Mouse (Mus musculus) bone marrow macrophage, adult 2 months (primary cell): ENCODE measurements around the gene Pias4. TPM values are rescaled to one million over a fixed set of nuclear protein-coding genes. Genes with fewer than 3 reads are reported as not detected.

Experiments
- H3K27ac ChIP-seq: 2 replicates; pipeline ENCODE4 v1.5.1; 2012; ENCODE audit warnings: low read depth, low read length; ENCODE audit not compliant: insufficient read depth
- H3K4me1 ChIP-seq: 2 replicates; pipeline ENCODE4 v1.6.1; 2012; ENCODE audit warnings: low read length; ENCODE audit not compliant: control insufficient read depth, insufficient read depth
- H3K4me3 ChIP-seq: 2 replicates; pipeline ENCODE4 v1.5.1; 2012; ENCODE audit warnings: mild to moderate bottlenecking, low read length, moderate library complexity; ENCODE audit not compliant: insufficient read depth
- CTCF ChIP-seq: IDR thresholded peaks from 2 replicates; pipeline ENCODE4 v1.5.1; 2012; ENCODE audit warnings: low read depth, mild to moderate bottlenecking, low read length, moderate library complexity
- POLR2A ChIP-seq: IDR thresholded peaks from 2 replicates; pipeline ENCODE4 v1.6.1; 2012; ENCODE audit warnings: mild to moderate bottlenecking, low read depth, low read length, borderline replicate concordance
- polyA plus RNA-seq: library from polyadenylated mRNA; stranded (reverse); fragments of >200 nt; gene quantifications from 2 replicates; pipeline ENCODE4 v1.2.4, GENCODE M21; 2012; ENCODE audit not compliant: missing spikeins, insufficient read depth, insufficient read length

The Pias4 gene
- polyA plus RNA-seq, 1 experiment = 21.9 TPM

DNA sequence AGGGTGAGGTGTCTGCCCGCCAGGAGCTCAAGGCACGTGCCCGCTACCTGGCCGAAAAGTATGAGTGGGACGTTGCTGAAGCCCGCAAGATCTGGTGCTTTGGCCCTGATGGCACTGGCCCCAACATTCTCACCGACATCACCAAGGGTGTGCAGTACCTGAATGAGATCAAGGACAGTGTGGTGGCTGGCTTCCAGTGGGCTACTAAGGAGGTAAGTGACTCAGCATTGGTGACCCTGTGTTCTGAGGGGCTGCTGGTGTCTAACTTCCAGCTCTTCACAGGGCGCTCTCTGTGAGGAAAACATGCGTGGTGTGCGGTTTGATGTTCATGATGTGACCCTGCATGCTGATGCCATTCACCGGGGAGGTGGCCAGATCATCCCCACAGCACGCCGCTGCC, 13.2 kb upstream of the Pias4 start:
- TF ChIP-seq POLR2A (no peak), CTCF (no peak)

GRCm38 (mm10) chr10:81179451-81180342, 12.0 kb upstream of the Pias4 start:
- TF ChIP-seq POLR2A (no peak), CTCF (no peak)
- peaks cover 20% of the 10 kb centered on the region for H3K4me1 ChIP-seq

More for the DNA sequence above, 13.2 kb upstream of the Pias4 start:
- peaks cover 21% of the 10 kb centered on the region for H3K4me1 ChIP-seq
- H3K4me3 ChIP-seq = no peak overlapping the region
- H3K27ac ChIP-seq = no peak overlapping the region

DNA sequence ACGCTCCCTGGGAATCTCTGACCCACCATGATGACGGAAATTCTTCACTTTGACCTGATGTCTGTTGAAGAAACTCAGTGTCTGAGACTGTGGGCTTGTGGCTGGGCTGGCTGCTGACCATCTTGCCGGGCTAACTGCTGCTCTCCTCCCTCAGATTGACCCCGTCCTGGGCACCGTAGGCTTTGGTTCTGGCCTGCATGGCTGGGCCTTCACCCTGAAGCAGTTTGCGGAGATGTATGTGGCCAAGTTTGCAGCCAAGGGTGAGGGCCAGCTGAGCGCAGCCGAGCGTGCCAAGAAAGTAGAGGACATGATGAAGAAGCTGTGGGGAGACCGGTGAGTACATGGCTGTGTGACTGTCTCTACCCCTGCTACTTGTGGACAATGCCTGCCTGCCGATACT, 11.2 kb upstream of the Pias4 start:
- TF ChIP-seq POLR2A (no peak), CTCF (no peak)
- H3K4me3 ChIP-seq = 0 out of 2 replicates have a peak overlapping the region, but pooled peaks have one; percentile 2
- no peak overlapping the region for H3K27ac ChIP-seq
- peaks cover 16% of the 10 kb centered on the region for H3K4me1 ChIP-seq

More at GRCm38 (mm10) chr10:81179451-81180342, 12.0 kb upstream of the Pias4 start:
- Histone ChIP-seq H3K4me3 (no peak overlapping the region), H3K27ac (no peak overlapping the region)

DNA sequence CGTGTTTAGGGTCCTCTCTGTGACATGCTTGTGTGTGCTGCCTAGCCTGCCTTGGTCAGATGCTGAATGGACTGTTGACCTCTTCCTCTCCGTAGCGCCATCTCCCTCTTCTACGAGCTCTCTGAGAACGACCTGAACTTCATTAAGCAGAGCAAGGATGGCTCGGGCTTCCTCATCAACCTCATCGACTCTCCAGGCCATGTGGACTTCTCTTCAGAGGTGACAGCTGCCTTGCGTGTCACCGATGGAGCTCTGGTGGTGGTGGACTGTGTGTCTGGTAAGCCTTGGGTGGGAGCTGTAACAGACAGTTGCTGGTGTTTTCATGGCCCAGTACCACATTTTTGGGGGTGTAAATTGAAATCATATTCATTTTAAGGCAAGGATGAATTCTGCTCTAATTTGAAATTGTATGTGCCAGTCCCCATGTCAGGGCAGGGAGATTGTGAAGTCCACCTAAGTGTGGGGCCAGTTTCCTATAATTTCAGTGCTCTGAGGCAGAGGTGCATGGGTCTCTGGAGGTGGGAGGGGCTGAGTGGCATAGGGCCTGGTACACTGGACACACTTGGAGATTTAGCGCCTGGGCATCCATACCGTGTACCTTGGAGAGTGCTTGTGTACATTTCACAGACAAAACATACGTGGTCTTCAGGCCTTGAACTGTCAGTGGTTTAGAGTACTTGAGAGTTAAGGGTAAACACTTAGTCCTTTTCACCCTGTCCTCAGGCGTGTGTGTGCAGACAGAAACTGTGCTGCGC, 10.4 kb upstream of the Pias4 start:
- TF ChIP-seq CTCF (no peak), POLR2A (no peak)
- H3K4me1 ChIP-seq = peaks cover 11% of the 10 kb centered on the region
- H3K27ac ChIP-seq = peak overlapping the region; percentile 79; the same call in 1 of the 2 replicates
- peak overlapping the region; percentile 88 for H3K4me3 ChIP-seq

DNA sequence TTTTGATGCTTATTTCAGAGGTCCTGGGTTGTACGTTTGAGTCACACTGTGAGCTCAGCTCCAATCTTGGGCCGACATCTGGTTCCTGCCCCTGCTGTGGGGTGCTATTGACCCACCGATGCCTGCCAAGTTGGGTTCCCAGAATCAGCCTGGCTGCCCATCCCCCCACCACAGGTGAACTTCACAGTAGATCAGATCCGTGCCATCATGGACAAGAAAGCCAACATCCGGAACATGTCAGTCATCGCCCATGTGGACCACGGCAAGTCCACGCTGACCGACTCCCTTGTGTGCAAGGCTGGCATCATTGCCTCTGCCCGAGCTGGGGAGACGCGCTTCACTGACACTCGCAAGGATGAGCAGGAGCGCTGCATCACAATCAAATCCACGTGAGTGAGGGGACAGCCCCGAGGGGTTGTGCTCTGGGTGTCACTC, 9.8 kb upstream of the Pias4 start:
- peaks cover 15% of the 10 kb centered on the region for H3K4me1 ChIP-seq
- peak overlapping the region; percentile 79 for H3K27ac ChIP-seq
- no peak for TF ChIP-seq POLR2A
- H3K4me3 ChIP-seq = peak overlapping the region; percentile 88

GRCm38 (mm10) chr10:81176466-81177271, 8.9 kb upstream of the Pias4 start, which contains the start of gene Eef2:
Eef2 (plus strand) TSS chr10:81176631.
- TF ChIP-seq POLR2A (peak; percentile 78; the same call in 1 of the 2 replicates), CTCF (no peak)
- Histone ChIP-seq H3K4me1 (peaks cover 16% of the 10 kb centered on the region), H3K27ac (peak within 1 kb of the TSS; percentile 79), H3K4me3 (peak within 1 kb of the TSS; percentile 88)

DNA sequence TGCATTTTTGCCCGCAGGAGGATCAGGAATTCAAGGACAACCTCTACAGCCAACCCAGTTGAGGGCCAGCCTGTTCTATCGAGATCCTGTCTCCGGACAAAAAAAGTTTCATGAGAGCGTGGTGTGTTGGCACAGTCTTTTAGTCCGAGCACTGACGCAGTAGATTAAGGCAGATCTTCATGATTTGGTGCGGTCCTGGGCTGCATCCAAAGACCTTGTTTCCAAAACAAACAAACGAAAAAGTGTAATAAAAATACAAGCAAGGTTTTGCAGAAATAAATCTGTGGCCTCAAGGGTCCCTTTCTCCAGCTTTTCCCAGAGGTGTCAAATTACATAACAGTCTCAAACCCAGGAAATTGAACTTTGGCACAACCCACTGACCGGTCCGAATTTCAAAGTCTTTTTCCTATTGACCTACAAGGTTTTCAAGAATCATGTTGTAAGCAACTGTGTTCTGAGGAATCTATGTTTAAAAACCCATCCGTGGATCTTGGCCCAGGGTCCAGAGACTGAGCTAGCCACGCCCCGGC, 8.3 kb upstream of the Pias4 start:
- Histone ChIP-seq H3K4me1 (peaks cover 16% of the 10 kb centered on the region), H3K27ac (peak overlapping the region; percentile 27), H3K4me3 (peak overlapping the region; percentile 41)
- no peak for TF ChIP-seq CTCF
- no peak for TF ChIP-seq POLR2A

DNA sequence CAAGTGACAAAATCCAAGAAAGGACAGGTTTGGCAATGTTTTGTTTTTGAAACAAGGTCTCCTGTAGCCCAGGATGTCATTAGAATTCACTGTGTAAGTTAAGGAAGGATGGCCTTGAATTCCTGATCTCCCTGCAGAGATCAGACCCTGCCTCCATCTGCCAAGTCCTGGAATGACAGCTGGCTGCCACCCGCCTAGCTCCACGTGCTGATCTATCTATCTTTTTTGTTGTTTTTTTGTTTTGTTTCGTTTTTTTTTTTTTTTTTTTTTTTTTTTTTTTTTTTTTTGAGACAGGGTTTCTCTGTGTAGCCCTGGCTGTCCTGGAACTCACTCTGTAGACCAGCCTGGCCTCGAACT, 7.6 kb upstream of the Pias4 start:
- peak overlapping the region; percentile 34 for H3K27ac ChIP-seq
- peaks cover 16% of the 10 kb centered on the region for H3K4me1 ChIP-seq
- H3K4me3 ChIP-seq = peak overlapping the region; percentile 13
